In genomic region chr3:127202484-127203115, GRCm38 (mm10) we compare ENCODE assay signal across 21 mouse cellular contexts.
DNase-seq lines count a peak whose midpoint lies in the region; ATAC-seq and TF ChIP-seq lines count a peak whose summit lies in the region.
"Had no signal": no experiment of that assay in that cellular context is flagged by ENCODE, and none has a peak within 500 bp of the region (broad histone marks: within the 10 kb centered on the region; RNA-seq: fewer than 3 reads in every experiment).

No protein-coding gene starts in this region.

- no peak overlapping the region for H3K4me3 ChIP-seq in cerebellum, adult 2 months (replicated peaks; ENCODE audit: insufficient read depth, low read depth, low read length)
- no peak overlapping the region for H3K4me3 ChIP-seq in kidney, embryonic 16.5 days (ENCODE audit: low read length)
- H3K4me3 ChIP-seq in embryonic facial prominence, embryonic 13.5 days = no peak overlapping the region
- no peak overlapping the region for H3K4me3 ChIP-seq in hindbrain, embryonic 16.5 days (ENCODE audit: low read length)
- H3K4me3 ChIP-seq: hindbrain, embryonic 13.5 days; intestine, embryonic 15.5 days; kidney, embryonic 15.5 days; limb, embryonic 13.5 days; liver, embryonic 13.5 days; lung, embryonic 15.5 days; neural tube, embryonic 15.5 days had no signal

- no peaks in the 10 kb centered on the region for H3K9me3 ChIP-seq in kidney, embryonic 16.5 days (ENCODE audit: low read length)
- no peaks in the 10 kb centered on the region for H3K9me3 ChIP-seq in embryonic facial prominence, embryonic 13.5 days
- H3K9me3 ChIP-seq in hindbrain, embryonic 16.5 days (ENCODE audit: control insufficient read depth, low read length) = no peaks in the 10 kb centered on the region
- H3K9me3 ChIP-seq: hindbrain, embryonic 13.5 days; intestine, embryonic 15.5 days; kidney, embryonic 15.5 days; limb, embryonic 13.5 days; liver, embryonic 13.5 days; lung, embryonic 15.5 days; neural tube, embryonic 15.5 days had no signal

- H3K27me3 ChIP-seq in cerebellum, adult 2 months (ENCODE audit: control insufficient read depth, insufficient read depth, low read length) = no peaks in the 10 kb centered on the region
- no peaks in the 10 kb centered on the region for H3K27me3 ChIP-seq in kidney, embryonic 16.5 days (ENCODE audit: insufficient read depth, low read length)
- H3K27me3 ChIP-seq in embryonic facial prominence, embryonic 13.5 days = no peaks in the 10 kb centered on the region
- no peaks in the 10 kb centered on the region for H3K27me3 ChIP-seq in hindbrain, embryonic 16.5 days (replicated peaks; ENCODE audit: control insufficient read depth, insufficient read depth, low read length)
- H3K27me3 ChIP-seq: hindbrain, embryonic 13.5 days; intestine, embryonic 15.5 days; kidney, embryonic 15.5 days; limb, embryonic 13.5 days; liver, embryonic 13.5 days; lung, embryonic 15.5 days; neural tube, embryonic 15.5 days had no signal

- H3K4me1 ChIP-seq in cerebellum, adult 2 months (ENCODE audit: control insufficient read depth, insufficient read depth, low read length) = peaks cover 51% of the 10 kb centered on the region
- H3K4me1 ChIP-seq in kidney, embryonic 16.5 days (ENCODE audit: insufficient read depth, low read length) = no peaks in the 10 kb centered on the region
- no peaks in the 10 kb centered on the region for H3K4me1 ChIP-seq in embryonic facial prominence, embryonic 13.5 days
- no peaks in the 10 kb centered on the region; the same call in 1 of the 2 replicates for H3K4me1 ChIP-seq in hindbrain, embryonic 16.5 days (ENCODE audit: control insufficient read depth, insufficient read depth, low read depth, low read length)
- H3K4me1 ChIP-seq: intestine, embryonic 15.5 days; kidney, embryonic 15.5 days; liver, embryonic 13.5 days; lung, embryonic 15.5 days had no signal

- H3K9ac ChIP-seq in kidney, embryonic 16.5 days (replicated peaks; ENCODE audit: low read length) = no peak overlapping the region
- no peak overlapping the region for H3K9ac ChIP-seq in embryonic facial prominence, embryonic 13.5 days
- H3K9ac ChIP-seq in hindbrain, embryonic 16.5 days (ENCODE audit: low read depth, low read length) = no peak overlapping the region
- H3K9ac ChIP-seq: forebrain, postnatal 0 days; hindbrain, embryonic 13.5 days; intestine, embryonic 15.5 days; kidney, embryonic 15.5 days; limb, embryonic 13.5 days; liver, embryonic 13.5 days; lung, embryonic 15.5 days; neural tube, embryonic 15.5 days had no signal

- TF ChIP-seq POLR2A in cerebellum, adult 2 months (IDR thresholded peaks at IDR 0.05; ENCODE audit: borderline replicate concordance, insufficient read depth, low read length) = no peak

- no peaks in the 10 kb centered on the region for H3K36me3 ChIP-seq in kidney, embryonic 16.5 days (ENCODE audit: insufficient read depth, low read length)
- H3K36me3 ChIP-seq in embryonic facial prominence, embryonic 13.5 days = no peaks in the 10 kb centered on the region
- H3K36me3 ChIP-seq in hindbrain, embryonic 16.5 days (ENCODE audit: control insufficient read depth, insufficient read depth, low read length) = no peaks in the 10 kb centered on the region
- H3K36me3 ChIP-seq: hindbrain, embryonic 13.5 days; intestine, embryonic 15.5 days; kidney, embryonic 15.5 days; limb, embryonic 13.5 days; liver, embryonic 13.5 days; lung, embryonic 15.5 days; neural tube, embryonic 15.5 days had no signal

- peak; percentile 59; the same call in 1 of the 2 replicates for ATAC-seq in kidney, embryonic 16.5 days (ENCODE audit: low FRiP score, low TSS enrichment)
- 0 out of 2 replicates have a peak, but pooled peaks have one; percentile 9 for ATAC-seq in embryonic facial prominence, embryonic 13.5 days (ENCODE audit: insufficient number of reproducible peaks, insufficient read depth, low FRiP score, low TSS enrichment, low read depth)
- no peak for ATAC-seq in hindbrain, embryonic 16.5 days
- ATAC-seq: forebrain, postnatal 0 days; intestine, embryonic 15.5 days had no signal

- peak in 1 of 2 experiments; percentile 61 for DNase-seq in cerebellum, adult 2 months
- DNase-seq in cerebellum, adult 8-10 months = no peak
- DNase-seq in kidney, adult 9 months = no peak
- peak; percentile 16 for DNase-seq in MN1 (ENCODE audit: low spot score)
- DNase-seq: adrenal gland, adult 8-10 months; cerebellum, adult 11 months; forebrain, postnatal 0 days; liver, embryonic 13.5 days; lung, postnatal 4 days; right cerebral cortex, postnatal 14 days; spleen, adult 18-20 months; thymus, adult 18-20 months had no signal

- peak overlapping the region; percentile 86; the same call in 1 of the 2 replicates for H3K27ac ChIP-seq in cerebellum, adult 2 months (ENCODE audit: insufficient read depth, low read length)
- no peak overlapping the region for H3K27ac ChIP-seq in kidney, embryonic 16.5 days (ENCODE audit: low read length)
- H3K27ac ChIP-seq in embryonic facial prominence, embryonic 13.5 days = no peak overlapping the region
- H3K27ac ChIP-seq in hindbrain, embryonic 16.5 days (ENCODE audit: low read depth, low read length) = no peak overlapping the region
- H3K27ac ChIP-seq: hindbrain, embryonic 13.5 days; intestine, embryonic 15.5 days; kidney, embryonic 15.5 days; limb, embryonic 13.5 days; liver, embryonic 13.5 days; lung, embryonic 15.5 days; neural tube, embryonic 15.5 days had no signal

- no peak for TF ChIP-seq CTCF in cerebellum, adult 2 months (IDR thresholded peaks at IDR 0.05; ENCODE audit: borderline replicate concordance, insufficient read depth, low read depth, low read length)

- WGBS in cerebellum, adult 2 months = 28% methylated on average over 11 of the region's 11 CpGs
- 50% methylated on average over 11 of the region's 11 CpGs for WGBS in kidney, embryonic 16.5 days
- WGBS in embryonic facial prominence, embryonic 13.5 days = 48% methylated on average over 11 of the region's 11 CpGs
- 44% methylated on average over 11 of the region's 11 CpGs for WGBS in hindbrain, embryonic 16.5 days

- H3K4me2 ChIP-seq in kidney, embryonic 16.5 days (replicated peaks; ENCODE audit: low read depth, low read length) = no peak overlapping the region
- H3K4me2 ChIP-seq in embryonic facial prominence, embryonic 13.5 days = no peak overlapping the region
- H3K4me2 ChIP-seq in hindbrain, embryonic 16.5 days (ENCODE audit: low read length) = no peak overlapping the region
- H3K4me2 ChIP-seq: hindbrain, embryonic 13.5 days; intestine, embryonic 15.5 days; kidney, embryonic 15.5 days; limb, embryonic 13.5 days; liver, embryonic 13.5 days; lung, embryonic 15.5 days; neural tube, embryonic 15.5 days had no signal
